Mouse (Mus musculus) right cerebral cortex, adult 2 months (tissue): ENCODE results near the gene Ccdc57.

Source experiments
- DNase-seq, 2 experiments: peaks; one replicate each; pipeline ENCODE4 v3.0.0; 2021 to 2022; ENCODE audit warnings: low spot score in 2 of 2

Gene Ccdc57

GRCm38 (mm10) chr11:120932564-120933398, at the start of gene Ccdc57:
Gene Ccdc57 (minus strand): TSS chr11:120932872.
- peak; percentile 94 to 95 for DNase-seq

GRCm38 (mm10) chr11:120982459-120982858, 49.8 kb upstream of the Ccdc57 start:
- DNase-seq = no peak

- DNase-seq = no peak
These were observed 49.0 kb upstream of the Ccdc57 start for GRCm38 (mm10) chr11:120981661-120982060.

GRCm38 (mm10) chr11:120980427-120981035, 47.9 kb upstream of the Ccdc57 start:
- DNase-seq = no peak

- no peak for DNase-seq
These were observed 47.2 kb upstream of the Ccdc57 start for GRCm38 (mm10) chr11:120979711-120980426.

- DNase-seq = no peak
These were observed 40.6 kb upstream of the Ccdc57 start for GRCm38 (mm10) chr11:120973318-120973717.

GRCm38 (mm10) chr11:120971237-120971636, 38.6 kb upstream of the Ccdc57 start:
- DNase-seq = no peak

GRCm38 (mm10) chr11:120969742-120970141, 37.1 kb upstream of the Ccdc57 start:
- DNase-seq = no peak

GRCm38 (mm10) chr11:120965587-120965986, 32.9 kb upstream of the Ccdc57 start:
- DNase-seq = no peak

- DNase-seq = no peak
These were observed 31.8 kb upstream of the Ccdc57 start for GRCm38 (mm10) chr11:120964195-120965157.

- no peak for DNase-seq
These were observed 30.2 kb upstream of the Ccdc57 start for GRCm38 (mm10) chr11:120962909-120963308.

- DNase-seq = no peak
These were observed 29.5 kb upstream of the Ccdc57 start for GRCm38 (mm10) chr11:120962050-120962771.

- no peak for DNase-seq
These were observed 28.9 kb upstream of the Ccdc57 start for GRCm38 (mm10) chr11:120961594-120961993.

GRCm38 (mm10) chr11:120960248-120960647, 27.6 kb upstream of the Ccdc57 start:
- no peak for DNase-seq

- DNase-seq = no peak
These were observed 26.9 kb upstream of the Ccdc57 start for GRCm38 (mm10) chr11:120959564-120959963.

- DNase-seq = no peak
These were observed 26.4 kb upstream of the Ccdc57 start for GRCm38 (mm10) chr11:120959066-120959465.

GRCm38 (mm10) chr11:120957731-120958257, 25.1 kb upstream of the Ccdc57 start:
- DNase-seq = no peak

GRCm38 (mm10) chr11:120957052-120957451, 24.4 kb upstream of the Ccdc57 start:
- no peak for DNase-seq

- no peak for DNase-seq
These were observed 23.0 kb upstream of the Ccdc57 start for GRCm38 (mm10) chr11:120955701-120956100.

GRCm38 (mm10) chr11:120954936-120955335, 22.3 kb upstream of the Ccdc57 start:
- no peak for DNase-seq
